Mouse (Mus musculus) kidney, postnatal 25 days (tissue): ENCODE data around the gene Cacng3.

ENCODE experiments used
- DNase-seq, 2 experiments: peaks; one replicate each; pipeline ENCODE4 v3.0.0; 2021; ENCODE audit warnings: mixed read lengths in 2 of 2

Gene Cacng3

DNA sequence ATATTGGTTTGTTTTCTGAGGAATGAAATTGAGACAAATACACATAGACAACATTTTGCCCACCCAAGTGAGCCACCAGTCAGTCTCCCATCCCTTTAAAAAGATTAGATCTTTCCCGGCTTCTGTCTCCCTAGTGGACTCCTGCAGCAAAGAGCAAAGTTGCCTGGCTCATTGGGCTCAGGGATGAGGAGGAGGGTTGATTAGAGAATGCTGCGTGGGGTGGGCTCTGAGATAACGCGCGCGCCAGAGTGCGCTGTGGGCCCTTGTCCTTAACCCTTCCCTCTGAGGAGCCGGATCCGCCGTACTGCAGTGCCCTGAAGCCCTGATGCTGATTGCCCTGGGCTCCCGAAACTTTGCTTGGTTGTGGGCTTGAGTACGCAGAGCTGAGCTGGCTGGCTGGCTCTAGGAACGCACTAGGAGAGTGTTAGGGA is at the start of gene Cacng3:
Gene Cacng3 (plus strand): TSS at position 51 of the 431 bp plus-strand sequence.
- no peak for DNase-seq

- DNase-seq, result no peak
These were observed 48.0 kb upstream of the Cacng3 start for GRCm38 (mm10) chr7:122622125-122622774.

DNA sequence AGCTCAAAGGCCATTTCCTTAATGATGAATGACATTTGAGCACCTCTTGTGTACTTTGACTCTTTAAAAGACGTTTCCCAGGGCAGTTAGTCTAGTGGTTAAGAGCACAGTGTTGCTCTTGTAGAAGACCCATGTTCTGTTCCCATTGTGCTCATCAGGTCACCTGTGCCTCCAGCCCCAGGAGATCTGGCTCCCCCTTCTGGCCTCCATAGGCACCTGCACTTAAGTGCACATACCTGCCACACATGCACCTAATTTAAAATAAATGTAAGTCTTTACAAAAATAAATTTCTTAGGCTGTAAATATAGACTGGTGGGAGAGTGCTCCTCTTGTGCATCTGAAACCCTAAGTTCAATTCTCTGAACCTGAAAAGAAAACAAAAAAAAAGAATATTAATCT is 46.5 kb upstream of the Cacng3 start:
- no peak for DNase-seq

GRCm38 (mm10) chr7:122628050-122628449 is 42.2 kb upstream of the Cacng3 start:
- DNase-seq, result no peak

- DNase-seq, result no peak
These were observed 39.9 kb upstream of the Cacng3 start for GRCm38 (mm10) chr7:122630386-122630785.

DNA sequence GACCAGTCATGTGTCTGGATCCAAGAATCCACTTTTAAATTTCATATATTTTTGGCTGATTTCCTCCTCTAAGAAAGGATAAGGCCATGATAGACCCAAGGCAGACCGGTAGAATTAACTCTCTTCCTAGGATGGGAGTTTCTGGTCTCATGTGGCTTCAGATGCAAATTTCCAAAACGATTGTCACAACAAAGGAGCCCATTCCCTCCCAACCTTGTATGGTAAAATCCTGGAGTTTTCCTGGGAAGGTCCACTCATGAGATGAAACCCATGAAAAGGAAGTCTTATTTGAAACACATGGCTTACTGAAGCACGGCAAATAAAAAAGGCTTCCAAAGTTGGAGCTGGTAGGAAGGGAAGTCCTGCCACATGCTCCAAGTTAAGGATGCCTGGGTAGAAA is 39.1 kb upstream of the Cacng3 start:
- no peak for DNase-seq

- no peak for DNase-seq
These were observed 37.3 kb upstream of the Cacng3 start for GRCm38 (mm10) chr7:122632946-122633345.

GRCm38 (mm10) chr7:122633463-122633862 is 36.8 kb upstream of the Cacng3 start:
- DNase-seq, result no peak

DNA sequence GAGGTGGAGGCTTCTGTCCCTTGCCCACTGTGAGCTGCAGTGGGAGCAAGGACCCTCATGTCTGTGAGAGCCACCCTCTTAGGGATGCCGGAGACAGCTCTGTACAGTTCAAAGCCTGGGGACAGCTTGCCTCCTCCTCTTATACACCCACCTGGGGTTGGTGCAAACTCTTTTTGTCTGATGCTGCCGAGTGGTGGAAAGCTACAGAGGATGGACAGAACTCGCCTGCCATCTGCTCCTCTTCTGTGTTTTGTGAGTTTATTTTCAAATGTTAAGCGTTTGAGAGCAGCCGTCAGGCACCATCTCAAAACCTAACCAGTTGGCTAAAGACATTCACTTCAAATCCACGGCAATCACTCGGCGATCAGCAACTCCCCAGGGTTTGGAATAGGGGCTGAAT is 26.6 kb upstream of the Cacng3 start:
- no peak for DNase-seq

GRCm38 (mm10) chr7:122649306-122649705 is 21.0 kb upstream of the Cacng3 start:
- no peak for DNase-seq

DNA sequence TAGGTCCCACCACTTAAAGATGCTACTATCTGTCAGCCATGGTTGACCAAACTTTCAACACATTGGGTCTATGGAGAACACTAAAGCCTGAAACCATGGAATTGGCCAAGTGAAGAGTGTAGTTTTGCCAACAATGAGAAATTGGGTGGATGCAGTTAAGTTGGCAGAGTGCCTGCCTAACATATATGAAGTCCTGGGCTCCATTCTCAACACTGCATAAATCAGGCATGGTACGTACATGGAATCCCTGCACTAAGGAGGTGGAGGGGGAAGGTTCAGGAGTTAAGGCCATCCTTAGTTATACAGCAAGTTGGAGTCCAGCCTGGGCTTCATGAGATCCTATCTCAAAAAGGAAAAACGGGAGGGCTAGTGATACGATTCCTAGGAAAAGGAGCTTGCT is 17.8 kb upstream of the Cacng3 start:
- no peak for DNase-seq

DNA sequence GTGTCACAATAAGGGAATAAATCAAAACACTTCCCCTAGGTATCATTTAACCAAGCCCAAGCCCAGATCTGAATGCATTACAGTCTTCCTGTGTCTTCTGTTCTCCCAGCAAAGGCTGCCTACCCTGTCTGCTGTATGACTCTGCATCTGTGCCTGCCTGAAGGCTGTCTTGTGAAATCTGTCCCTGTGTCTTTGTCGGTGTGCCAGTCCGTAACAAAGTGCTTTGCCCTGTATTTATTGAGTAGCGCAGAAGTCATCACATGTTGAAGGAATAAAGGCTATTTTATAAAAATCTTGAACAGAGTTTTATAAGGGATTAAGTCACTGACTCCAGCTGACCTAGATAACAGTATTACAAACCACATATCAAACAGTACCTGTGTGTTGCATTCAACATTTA is 13.6 kb upstream of the Cacng3 start:
- DNase-seq, result no peak

DNA sequence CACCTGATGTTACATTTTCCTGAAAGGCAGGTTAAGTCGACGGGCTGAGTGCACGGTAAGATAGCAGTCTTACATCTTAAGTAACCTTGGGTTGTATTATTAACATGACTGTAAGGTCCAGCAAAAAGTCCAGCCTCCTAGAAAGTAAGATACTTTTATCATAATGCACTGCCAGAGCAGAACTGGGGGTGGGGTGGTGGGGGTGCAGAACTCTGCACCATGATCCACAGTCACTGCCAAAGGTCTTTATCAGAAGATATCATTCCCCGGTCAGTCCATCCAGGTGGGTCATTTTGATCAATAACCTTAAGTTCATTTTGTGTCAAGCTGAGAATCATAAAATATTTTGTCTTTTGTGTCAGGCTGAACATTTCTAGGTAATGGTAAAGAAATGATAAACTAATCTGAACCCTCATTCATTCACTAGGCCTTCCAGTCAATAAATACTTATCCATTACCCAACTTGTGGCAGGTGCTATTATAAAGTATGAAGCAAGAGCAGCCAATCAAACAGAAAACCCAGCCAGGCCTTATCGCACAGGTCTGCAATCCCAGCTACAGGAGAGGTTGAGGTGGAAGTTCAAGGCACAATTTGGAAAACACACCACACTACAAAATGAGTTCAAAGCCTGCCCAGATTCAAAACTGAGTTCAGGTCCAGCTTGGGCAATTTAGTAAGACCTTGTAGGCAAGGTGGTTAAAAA is 12.7 kb upstream of the Cacng3 start:
- no peak for DNase-seq

DNA sequence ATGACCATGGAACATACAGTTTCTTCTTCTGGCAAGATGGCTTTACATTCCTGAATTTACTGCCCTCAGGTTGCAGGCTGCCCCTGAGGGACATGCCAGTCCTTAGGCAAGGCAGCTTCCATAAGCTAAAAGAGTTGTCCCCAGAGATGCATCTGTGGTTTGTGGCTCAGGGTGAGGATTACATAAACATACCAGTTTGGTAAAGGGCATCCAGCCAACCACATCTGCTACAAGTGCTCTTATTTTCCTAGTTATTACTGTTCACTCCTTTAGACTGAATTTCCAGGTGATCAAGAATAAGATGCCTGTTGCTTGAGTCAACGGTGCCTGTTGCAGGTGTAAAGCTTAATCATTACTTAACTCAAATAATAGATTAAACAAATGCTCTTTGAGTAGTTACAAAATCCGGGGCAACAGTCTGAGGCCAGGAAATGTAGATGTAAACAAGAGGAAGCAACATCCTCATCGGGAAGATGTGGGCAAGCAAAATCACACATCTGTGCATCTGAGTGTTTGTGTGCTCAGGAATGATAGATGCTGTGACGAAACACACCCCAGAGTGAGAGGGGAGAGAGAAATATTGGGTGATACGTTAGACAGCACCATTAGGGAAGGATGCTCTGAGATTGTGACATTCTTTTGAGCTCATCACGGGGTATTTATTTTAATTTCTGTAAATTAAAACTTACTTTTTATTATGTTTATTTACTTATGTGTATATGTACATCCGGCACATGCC is 4.8 kb upstream of the Cacng3 start:
- DNase-seq, result no peak

GRCm38 (mm10) chr7:122667903-122668302 is 2.4 kb upstream of the Cacng3 start:
- peak; percentile 32 to 33 for DNase-seq

- peak; percentile 92 to 95 for DNase-seq
These were observed 765 bp downstream of the Cacng3 start for GRCm38 (mm10) chr7:122670873-122671641.

GRCm38 (mm10) chr7:122672981-122673380 is 2.7 kb downstream of the Cacng3 start:
- no peak for DNase-seq

- no peak for DNase-seq
These were observed 4.9 kb downstream of the Cacng3 start for GRCm38 (mm10) chr7:122675207-122675606.

- no peak for DNase-seq
These were observed 31.5 kb downstream of the Cacng3 start for GRCm38 (mm10) chr7:122701751-122702150.

DNA sequence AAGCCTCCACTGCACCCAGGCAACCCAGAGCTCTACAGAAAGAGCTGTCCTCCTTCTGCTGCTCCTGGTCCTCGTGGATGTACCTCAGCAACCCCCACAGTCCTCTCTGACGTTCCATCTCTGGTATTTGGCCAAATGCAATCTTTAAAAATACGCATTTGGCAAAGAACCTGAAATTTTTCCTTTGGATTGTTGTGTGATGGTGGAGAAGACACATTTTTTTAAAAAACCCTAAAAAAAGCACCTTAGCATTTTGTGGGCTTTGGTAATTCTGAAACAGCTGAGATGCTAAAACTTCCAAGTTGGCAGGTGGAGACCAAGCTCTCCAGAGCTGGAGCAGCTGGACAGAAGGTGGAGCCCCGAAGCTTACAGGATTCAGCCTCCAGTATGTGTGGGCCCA is 32.2 kb downstream of the Cacng3 start:
- DNase-seq, result no peak

DNA sequence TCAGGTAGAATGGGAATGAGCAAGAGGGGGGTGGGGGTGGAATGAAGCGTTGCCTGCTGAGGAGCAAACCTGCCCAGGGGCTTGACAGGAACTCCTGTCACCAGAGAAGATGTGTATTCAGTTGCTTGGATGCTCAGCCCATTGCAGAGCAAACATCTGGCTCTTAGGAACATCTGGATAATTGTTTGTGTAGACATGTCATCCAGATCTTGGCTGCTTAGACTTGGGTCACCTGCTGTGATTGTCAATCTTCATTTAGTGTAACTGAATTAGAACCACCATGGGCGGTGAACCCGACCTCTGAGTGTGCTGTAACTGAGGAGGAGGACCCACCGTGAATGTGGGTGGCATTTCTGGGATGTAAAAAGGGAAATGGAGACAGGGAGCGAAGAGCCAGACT is 36.4 kb downstream of the Cacng3 start:
- DNase-seq, result no peak

DNA sequence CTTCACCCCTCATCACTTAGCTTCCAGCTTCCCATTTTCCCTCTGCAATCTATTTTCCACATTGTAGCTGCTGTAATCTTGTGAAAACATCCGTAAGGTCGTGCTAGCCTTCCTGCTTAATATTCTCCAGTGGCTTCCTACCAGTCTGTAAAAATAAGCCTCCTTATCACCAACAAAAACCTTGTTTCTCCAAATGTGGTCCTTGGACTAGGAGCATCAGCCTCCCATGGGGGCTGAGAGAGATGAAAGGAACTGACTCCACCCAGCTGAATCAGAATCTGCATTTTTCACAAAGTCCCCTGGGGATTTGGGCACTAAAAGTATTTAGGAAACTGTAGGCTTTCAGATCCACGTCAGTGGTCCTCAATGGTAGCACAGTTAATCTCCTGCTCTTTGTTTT is 46.0 kb downstream of the Cacng3 start:
- DNase-seq, result no peak

DNA sequence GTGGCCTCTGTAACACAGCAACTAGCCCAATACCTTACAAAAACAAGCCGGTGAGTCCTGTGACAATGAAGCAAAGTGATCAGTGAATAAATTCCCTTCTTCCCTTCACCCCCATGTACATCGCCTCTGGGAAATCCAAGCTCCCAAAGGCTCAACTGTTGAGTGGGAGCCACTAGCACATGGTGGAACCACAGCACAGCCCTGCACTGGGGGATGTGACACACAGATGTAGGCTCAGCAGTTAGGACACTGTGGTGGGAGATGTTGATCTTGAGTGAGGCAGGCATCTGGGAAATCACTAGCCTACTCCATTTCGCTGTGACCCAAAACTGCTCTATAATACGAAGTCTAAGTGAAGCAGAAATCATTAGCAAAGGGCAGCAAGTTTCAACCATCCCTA is 48.2 kb downstream of the Cacng3 start:
- no peak for DNase-seq
